ENCODE assay signal across 22 mouse cellular contexts in genomic region chr6:82750063-82750462, GRCm38 (mm10). TPM values are rescaled to one million over a fixed set of nuclear protein-coding genes. Genes with fewer than 3 reads are reported as not detected.
DNase-seq lines count a peak whose midpoint lies in the region; ATAC-seq and TF ChIP-seq lines count a peak whose summit lies in the region.
"Had no signal": no experiment of that assay in that cellular context is flagged by ENCODE, and none has a peak within 500 bp of the region (broad histone marks: within the 10 kb centered on the region; RNA-seq: fewer than 3 reads in every experiment).

No protein-coding gene starts in this region.

- peak overlapping the region; percentile 77; the same call in 1 of the 2 replicates for H3K27ac ChIP-seq in heart, postnatal 0 days (ENCODE audit: low read depth)
- no peak overlapping the region for H3K27ac ChIP-seq in lung, embryonic 14.5 days (ENCODE audit: low read depth)
- no peak overlapping the region for H3K27ac ChIP-seq in MEL (ENCODE audit: control insufficient read depth, low read depth, low read length)
- H3K27ac ChIP-seq in small intestine, adult 2 months (ENCODE audit: insufficient read depth, low read depth, low read length): peak overlapping the region; percentile 60; the same call in 1 of the 2 replicates
- H3K27ac ChIP-seq in hindbrain, embryonic 16.5 days (ENCODE audit: low read depth, low read length): no peak overlapping the region
- H3K27ac ChIP-seq: embryonic facial prominence, embryonic 10.5 days; forebrain, embryonic 15.5 days; heart, embryonic 10.5 days; hindbrain, embryonic 12.5 days; macrophage; midbrain, embryonic 12.5 days; neural tube, embryonic 13.5 days had no signal

- no peak for DNase-seq in heart, postnatal 0 days (ENCODE audit: low spot score)
- DNase-seq in heart, adult 11 months: no peak
- DNase-seq in lung, embryonic 14.5 days: no peak
- DNase-seq in lung, postnatal 14 days: no peak
- DNase-seq in MEL (ENCODE audit: low read depth, low spot score): peak; percentile 57
- DNase-seq in urinary bladder, adult 2 months (ENCODE audit: low spot score): no peak
- DNase-seq: cerebellum, adult 8-10 months; gastrocnemius, postnatal 36 days; heart, postnatal 14 days; kidney, adult 9 months; lung, adult 2 months; right cerebral cortex, postnatal 14 days had no signal

- H3K9ac ChIP-seq in heart, postnatal 0 days (replicated peaks; ENCODE audit: low read depth, low read length): no peak overlapping the region
- H3K9ac ChIP-seq in lung, embryonic 14.5 days: no peak overlapping the region
- H3K9ac ChIP-seq in MEL (ENCODE audit: control insufficient read depth, low read depth, low read length, poor library complexity, severe bottlenecking): no peak overlapping the region
- no peak overlapping the region for H3K9ac ChIP-seq in hindbrain, embryonic 16.5 days (ENCODE audit: low read depth, low read length)
- H3K9ac ChIP-seq: forebrain, embryonic 15.5 days; hindbrain, embryonic 12.5 days; midbrain, embryonic 12.5 days; neural tube, embryonic 13.5 days had no signal

- H3K4me2 ChIP-seq in heart, postnatal 0 days (ENCODE audit: low read depth, low read length): no peak overlapping the region
- no peak overlapping the region for H3K4me2 ChIP-seq in lung, embryonic 14.5 days
- no peak overlapping the region for H3K4me2 ChIP-seq in hindbrain, embryonic 16.5 days (ENCODE audit: low read length)
- H3K4me2 ChIP-seq: forebrain, embryonic 15.5 days; hindbrain, embryonic 12.5 days; midbrain, embryonic 12.5 days; neural tube, embryonic 13.5 days had no signal

- ATAC-seq in heart, postnatal 0 days (ENCODE audit: insufficient read depth, low read depth): no peak
- ATAC-seq in lung, embryonic 14.5 days (ENCODE audit: insufficient read depth): no peak
- no peak for ATAC-seq in hindbrain, embryonic 16.5 days
- ATAC-seq: forebrain, embryonic 15.5 days; inflammation-experienced regulatory T-cells, adult 6 months had no signal

- TF ChIP-seq CTCF in heart, postnatal 0 days (IDR thresholded peaks at IDR 0.05; ENCODE audit: low read depth): peak; percentile 30; the same call in 1 of the 2 replicates
- TF ChIP-seq CTCF in lung, embryonic 14.5 days (IDR thresholded peaks at IDR 0.05; ENCODE audit: low read depth): peak; percentile 37
- peak; percentile 35 to 50 (median 48); a peak in 5 of 6 replicates for TF ChIP-seq CTCF in MEL (IDR thresholded peaks at IDR 0.05 in 2 of 3, conservative IDR thresholded peaks at IDR 0.05 in 1 of 3; ENCODE audit: control insufficient read depth in 1 of 3, insufficient read depth in 1 of 3, low read depth in 2 of 3, low read length in 3 of 3, poor library complexity in 1 of 3, severe bottlenecking in 1 of 3)
- TF ChIP-seq CTCF in small intestine, adult 2 months (IDR thresholded peaks at IDR 0.05; ENCODE audit: extremely low read depth, insufficient read length, insufficient replicate concordance, low read depth, low read length): no peak

- WGBS in heart, postnatal 0 days: 55% methylated on average over 2 of the region's 2 CpGs
- 52% methylated on average over 2 of the region's 2 CpGs for WGBS in lung, embryonic 14.5 days
- WGBS in small intestine, adult 2 months: 63% methylated on average over 2 of the region's 2 CpGs
- 63% methylated on average over 2 of the region's 2 CpGs for WGBS in hindbrain, embryonic 16.5 days

- peak; percentile 11 for TF ChIP-seq RAD21 in MEL (IDR thresholded peaks at IDR 0.05; ENCODE audit: low read depth, low read length)

- no peak for TF ChIP-seq POLR2A in MEL (IDR thresholded peaks at IDR 0.05; ENCODE audit: control insufficient read depth in 1 of 2, insufficient read depth in 1 of 2, low read depth in 1 of 2, low read length in 2 of 2, poor library complexity in 1 of 2)
- TF ChIP-seq POLR2A in small intestine, adult 2 months (IDR thresholded peaks at IDR 0.05; ENCODE audit: low read depth, low read length): no peak

- no peaks in the 10 kb centered on the region for H3K9me3 ChIP-seq in heart, postnatal 0 days (replicated peaks; ENCODE audit: control insufficient read depth, low read length)
- H3K9me3 ChIP-seq in lung, embryonic 14.5 days (ENCODE audit: low read depth, low read length): no peaks in the 10 kb centered on the region
- H3K9me3 ChIP-seq in MEL (replicated peaks; ENCODE audit: insufficient read depth, low read length): no peaks in the 10 kb centered on the region
- no peaks in the 10 kb centered on the region for H3K9me3 ChIP-seq in hindbrain, embryonic 16.5 days (ENCODE audit: control insufficient read depth, low read length)
- H3K9me3 ChIP-seq: embryonic facial prominence, embryonic 10.5 days; forebrain, embryonic 15.5 days; heart, embryonic 10.5 days; hindbrain, embryonic 12.5 days; midbrain, embryonic 12.5 days; neural tube, embryonic 13.5 days had no signal

- no peak for TF ChIP-seq EP300 in heart, postnatal 0 days (IDR thresholded peaks at IDR 0.05; ENCODE audit: low read depth)
- no peak for TF ChIP-seq EP300 in MEL (IDR thresholded peaks at IDR 0.05; ENCODE audit: low read depth in 1 of 2, low read length in 2 of 2)

- peaks cover 30% of the 10 kb centered on the region for H3K4me1 ChIP-seq in heart, postnatal 0 days (ENCODE audit: control insufficient read depth, insufficient read depth)
- H3K4me1 ChIP-seq in lung, embryonic 14.5 days (ENCODE audit: insufficient read depth): no peaks in the 10 kb centered on the region
- peaks cover 3 to 15% of the 10 kb centered on the region in 2 experiments; a peak in 2 of 4 replicates for H3K4me1 ChIP-seq in MEL (ENCODE audit: control insufficient read depth in 1 of 2, insufficient read depth in 2 of 2, low read length in 2 of 2)
- H3K4me1 ChIP-seq in small intestine, adult 2 months (ENCODE audit: control insufficient read depth, insufficient read depth, insufficient read length, low read length): peaks cover 38% of the 10 kb centered on the region
- H3K4me1 ChIP-seq in hindbrain, embryonic 16.5 days (ENCODE audit: control insufficient read depth, insufficient read depth, low read depth, low read length): no peaks in the 10 kb centered on the region
- H3K4me1 ChIP-seq: embryonic facial prominence, embryonic 10.5 days; forebrain, embryonic 15.5 days; hindbrain, embryonic 12.5 days; midbrain, embryonic 12.5 days; neural tube, embryonic 13.5 days had no signal

- no peaks in the 10 kb centered on the region; the same call in 1 of the 2 replicates for H3K79me2 ChIP-seq in MEL (ENCODE audit: control insufficient read depth, insufficient read depth, low read length, poor library complexity)

- no peak overlapping the region for H3K4me3 ChIP-seq in heart, postnatal 0 days (ENCODE audit: low read depth, low read length)
- no peak overlapping the region for H3K4me3 ChIP-seq in lung, embryonic 14.5 days (ENCODE audit: low read depth, low read length)
- no peak overlapping the region for H3K4me3 ChIP-seq in MEL (ENCODE audit: control insufficient read depth in 1 of 2, insufficient read depth in 1 of 2, low read depth in 2 of 2, low read length in 2 of 2)
- H3K4me3 ChIP-seq in small intestine, adult 2 months (ENCODE audit: low read depth, low read length): no peak overlapping the region
- no peak overlapping the region for H3K4me3 ChIP-seq in hindbrain, embryonic 16.5 days (ENCODE audit: low read length)
- H3K4me3 ChIP-seq: embryonic facial prominence, embryonic 10.5 days; forebrain, embryonic 15.5 days; heart, embryonic 10.5 days; hindbrain, embryonic 12.5 days; midbrain, embryonic 12.5 days; neural tube, embryonic 13.5 days had no signal

- H3K36me3 ChIP-seq in heart, postnatal 0 days (replicated peaks; ENCODE audit: control insufficient read depth, insufficient read depth, low read length): peaks cover 8% of the 10 kb centered on the region
- H3K36me3 ChIP-seq in lung, embryonic 14.5 days (ENCODE audit: insufficient read depth): peaks cover 25% of the 10 kb centered on the region; the same call in 1 of the 2 replicates
- peaks cover 4 to 17% of the 10 kb centered on the region in 2 experiments for H3K36me3 ChIP-seq in MEL (ENCODE audit: control insufficient read depth in 1 of 2, insufficient read depth in 2 of 2, low read length in 2 of 2)
- peaks cover 9% of the 10 kb centered on the region for H3K36me3 ChIP-seq in small intestine, adult 2 months (ENCODE audit: control insufficient read depth, insufficient read depth, low read length)
- H3K36me3 ChIP-seq in hindbrain, embryonic 16.5 days (ENCODE audit: control insufficient read depth, insufficient read depth, low read length): no peaks in the 10 kb centered on the region
- H3K36me3 ChIP-seq: forebrain, embryonic 15.5 days; neural tube, embryonic 13.5 days had no signal

- H3K27me3 ChIP-seq in heart, postnatal 0 days (ENCODE audit: control insufficient read depth, insufficient read depth, low read length): no peaks in the 10 kb centered on the region
- no peaks in the 10 kb centered on the region for H3K27me3 ChIP-seq in lung, embryonic 14.5 days (ENCODE audit: insufficient read depth, low read length)
- H3K27me3 ChIP-seq in MEL (ENCODE audit: control insufficient read depth in 1 of 2, insufficient read depth in 2 of 2, low read length in 2 of 2): no peaks in the 10 kb centered on the region
- no peaks in the 10 kb centered on the region for H3K27me3 ChIP-seq in small intestine, adult 2 months (ENCODE audit: control insufficient read depth, insufficient read depth, low read length)
- no peaks in the 10 kb centered on the region for H3K27me3 ChIP-seq in hindbrain, embryonic 16.5 days (replicated peaks; ENCODE audit: control insufficient read depth, insufficient read depth, low read length)
- H3K27me3 ChIP-seq: forebrain, embryonic 15.5 days; hindbrain, embryonic 12.5 days; midbrain, embryonic 12.5 days; neural tube, embryonic 13.5 days had no signal

RNA-seq across cellular contexts. Expression of gene Hk2, which starts 24.2 kb away (rescaled TPM):
- total RNA-seq in heart, postnatal 0 days (2014; rRNA removed; ENCODE audit: low replicate concordance): 39.7 and 50.9 TPM in 2 replicates
- polyA plus RNA-seq in heart, postnatal 0 days (2015; fragmentation: Nextera tagmentation; extraction: Ambion mirVana): 29.2 and 29.7 TPM in 2 replicates
- polyA plus RNA-seq in lung, embryonic 14.5 days (2014; fragmentation: Nextera tagmentation; extraction: Ambion mirVana): 22.4 and 23.5 TPM in 2 replicates
- total RNA-seq in MEL (2012; rRNA removed): 51.6 and 75.6 TPM in 2 replicates
- polyA plus RNA-seq in MEL (2012; ENCODE audit: insufficient read depth in 1 of 2, insufficient read length in 2 of 2, low read depth in 1 of 2, low replicate concordance in 2 of 2, missing spikeins in 1 of 2): 10 to 100 TPM in 1 of 2 experiments, not detected in 1; 44.2 TPM
- polyA plus RNA-seq in small intestine, adult 2 months (2012; rRNA removed): 2.2 and 6.1 TPM in 2 replicates
- polyA plus RNA-seq in hindbrain, embryonic 16.5 days (2015; fragmentation: Nextera tagmentation; extraction: Ambion mirVana): 3.4 and 4.4 TPM in 2 replicates
- 7.1 and 7.5 TPM in 2 replicates for polyA plus RNA-seq in urinary bladder, adult 2 months (2012; rRNA removed)

RNA-seq across cellular contexts. Expression of gene Pole4, which starts 44.9 kb away (rescaled TPM):
- 26.8 and 59.9 TPM in 2 replicates for total RNA-seq in heart, postnatal 0 days (2014; rRNA removed; ENCODE audit: low replicate concordance)
- 65.8 and 71.8 TPM in 2 replicates for polyA plus RNA-seq in heart, postnatal 0 days (2015; fragmentation: Nextera tagmentation; extraction: Ambion mirVana)
- 116 and 119 TPM in 2 replicates for polyA plus RNA-seq in lung, embryonic 14.5 days (2014; fragmentation: Nextera tagmentation; extraction: Ambion mirVana)
- total RNA-seq in MEL (2012; rRNA removed): 65.7 and 67.2 TPM in 2 replicates
- 10 to 100 TPM in 1 of 2 experiments, not detected in 1; 76.7 TPM for polyA plus RNA-seq in MEL (2012; ENCODE audit: insufficient read depth in 1 of 2, insufficient read length in 2 of 2, low read depth in 1 of 2, low replicate concordance in 2 of 2, missing spikeins in 1 of 2)
- polyA plus RNA-seq in small intestine, adult 2 months (2012; rRNA removed): 5.7 and 7.2 TPM in 2 replicates
- 124 and 141 TPM in 2 replicates for polyA plus RNA-seq in hindbrain, embryonic 16.5 days (2015; fragmentation: Nextera tagmentation; extraction: Ambion mirVana)
- polyA plus RNA-seq in urinary bladder, adult 2 months (2012; rRNA removed): 28.1 and 33.5 TPM in 2 replicates

Comparison
In these comparisons a context has a peak if more than half of its experiments do, and no peak if none do; other contexts are left out.
1. H3K27ac ChIP-seq: peak in heart, postnatal 0 days (single experiment) and small intestine, adult 2 months (single experiment); none in lung, embryonic 14.5 days (single experiment), MEL (single experiment) and hindbrain, embryonic 16.5 days (single experiment).